Mouse (Mus musculus): ENCODE results near the gene Ebf1.

- TF ChIP-seq GATA1 (IDR thresholded peaks at IDR 0.05; ENCODE audit: low read length) (no peak), TAL1 (IDR thresholded peaks at IDR 0.05; ENCODE audit: low read length) (no peak)
Observed at GRCm38 (mm10) chr11:44617734-44618586, 843 bp downstream of the Ebf1 start.

All from erythroblast, embryonic 14.5 days (primary cell).